Mouse (Mus musculus) B cell, adult 62 days (primary cell): ENCODE data around the gene Vmn1r83. TPM values are rescaled to one million over a fixed set of nuclear protein-coding genes. Genes with fewer than 3 reads are reported as not detected.

Source experiments
- total RNA-seq: library from RNA; stranded (reverse); gene quantifications from 4 replicates; pipeline ENCODE4 v1.2.4, GENCODE M21; 2023

The Vmn1r83 gene
- not detected in 4 replicates for total RNA-seq

DNA sequence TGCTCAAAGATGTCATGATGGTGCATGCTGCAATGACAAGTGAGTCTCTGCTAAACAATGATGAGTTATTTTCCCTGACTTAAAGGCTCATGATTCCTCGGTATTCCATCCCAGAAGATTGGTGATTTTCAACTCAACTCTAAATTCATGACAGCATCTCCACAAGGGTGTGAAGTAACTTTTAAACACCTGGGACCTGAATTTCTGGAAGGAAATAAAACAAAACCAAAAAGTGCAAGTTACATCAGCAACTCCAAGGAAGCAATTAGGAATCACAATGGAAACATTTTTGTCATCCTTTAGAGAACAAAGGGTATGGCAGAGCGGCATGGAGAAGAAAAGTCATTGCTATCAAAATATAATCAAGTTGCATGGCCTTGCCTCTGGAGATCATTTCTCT is at the start of gene Vmn1r83:
Gene Vmn1r83 (minus strand): TSS at position 101 of the 400 bp plus-strand sequence.

DNA sequence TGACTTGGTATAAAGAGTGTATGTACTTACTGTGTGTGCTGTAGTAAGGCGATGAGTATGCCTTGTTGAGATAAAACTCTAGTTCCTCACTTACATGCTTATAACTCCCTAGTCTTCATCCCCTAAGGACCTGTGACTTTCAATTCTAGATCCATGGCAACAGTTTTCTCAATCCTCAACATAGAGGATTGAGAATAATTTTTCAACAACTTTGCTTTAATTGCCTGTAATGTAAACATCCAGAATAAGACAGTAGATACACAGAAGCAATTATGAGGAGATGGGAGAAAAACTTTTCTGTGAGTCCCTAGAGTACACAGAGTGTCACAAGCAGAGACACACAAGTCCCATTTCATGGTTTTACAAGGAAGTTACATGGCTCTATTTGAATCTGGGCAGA is 39.9 kb upstream of the Vmn1r83 start, which contains the start of gene Vmn1r84:
Gene Vmn1r84 (minus strand): TSS at position 101 of the 400 bp plus-strand sequence.

DNA sequence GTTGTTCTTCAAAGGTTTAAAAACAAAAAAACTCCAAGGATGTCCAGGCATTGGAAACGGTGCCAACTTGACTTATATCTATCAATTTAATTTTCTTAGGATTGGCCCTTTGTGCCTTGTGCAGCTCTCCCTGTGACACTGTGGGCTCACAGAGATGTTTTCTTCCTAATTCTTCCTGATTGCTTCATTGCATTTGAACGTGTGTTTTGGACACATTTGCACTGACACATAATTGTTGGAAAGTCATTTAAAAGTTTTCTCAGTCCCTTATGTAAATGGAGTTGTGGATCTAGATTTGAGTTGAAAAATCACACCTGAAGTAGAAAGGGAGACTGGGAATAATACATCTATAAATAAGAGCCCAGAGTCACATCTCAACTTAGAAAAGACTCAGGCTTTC is 29.2 kb downstream of the Vmn1r83 start, which contains the start of gene Vmn1r82:
Gene Vmn1r82 (plus strand): TSS at position 301 of the 400 bp plus-strand sequence.

Other genes starting within 250 kb of the Vmn1r83 start
- gene Vmn1r78, start 179.2 kb downstream of the Vmn1r83 start, total RNA-seq, result not detected in 4 replicates
- not detected in 4 replicates for gene Vmn1r79, start 158.2 kb downstream of the Vmn1r83 start, total RNA-seq
- gene Vmn1r80, start 140.2 kb downstream of the Vmn1r83 start, total RNA-seq, result not detected in 4 replicates
- gene Vmn1r81, start 61.2 kb downstream of the Vmn1r83 start, total RNA-seq, result not detected in 4 replicates
- not detected in 4 replicates for gene Vmn1r82, start 29.1 kb downstream of the Vmn1r83 start, total RNA-seq
- not detected in 4 replicates for gene Vmn1r84, start 39.8 kb upstream of the Vmn1r83 start, total RNA-seq
- gene Zfp551, start 93.3 kb upstream of the Vmn1r83 start, total RNA-seq, result 1.7 to 5.5 TPM (median 2.1 TPM) in 4 replicates
- gene Zfp606, start 148.8 kb upstream of the Vmn1r83 start, total RNA-seq, result 6.2 to 7.9 TPM (median 6.6 TPM) in 4 replicates
- gene 2900092C05Rik, start 183.0 kb upstream of the Vmn1r83 start, total RNA-seq, result not detected in 4 replicates